Mouse (Mus musculus) heart, adult 11 months (tissue): ENCODE data around the gene Tet1.
"Not testable (repeated sequence)": the region's sequence is repeated elsewhere in the genome, so short reads cannot be mapped to it uniquely, and the experiment has no call there.

Experiments used
- DNase-seq: peaks from one replicate; pipeline ENCODE4 v3.0.0; 2022

Gene Tet1

DNA sequence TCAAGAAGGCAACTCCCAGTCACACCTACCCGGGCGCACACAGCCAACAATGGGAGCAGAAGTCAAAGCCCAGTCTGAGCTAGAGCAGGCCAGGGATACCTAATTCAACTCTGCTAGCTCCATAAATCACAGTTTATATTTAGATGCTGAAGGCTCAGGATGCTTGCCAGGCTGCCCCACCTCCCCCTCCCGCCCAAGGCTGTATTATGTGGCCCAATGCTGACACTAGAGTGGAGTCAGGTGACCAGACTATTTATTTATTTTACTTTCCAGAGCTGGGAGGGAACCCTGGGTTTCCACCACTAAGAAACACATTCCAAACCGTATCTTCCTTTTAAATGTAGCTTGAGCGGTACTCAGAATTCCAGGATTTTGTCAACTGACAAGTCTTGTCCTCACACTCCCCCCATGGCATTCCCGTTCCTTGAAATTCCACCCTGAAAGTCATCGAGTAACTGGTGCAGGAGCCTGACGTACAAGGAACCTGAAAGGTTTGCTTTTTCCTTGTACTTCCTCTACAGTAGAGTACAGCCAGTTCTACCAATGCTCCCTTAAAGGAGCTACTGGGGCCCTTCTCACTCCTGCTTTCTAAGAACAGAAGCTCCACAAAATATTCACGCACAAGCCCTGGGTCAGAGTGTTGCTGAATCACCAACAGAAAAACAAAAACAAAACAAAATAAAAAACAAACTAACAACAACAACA, 64.9 kb downstream of the Tet1 start:
- peak; percentile 96 for DNase-seq

DNA sequence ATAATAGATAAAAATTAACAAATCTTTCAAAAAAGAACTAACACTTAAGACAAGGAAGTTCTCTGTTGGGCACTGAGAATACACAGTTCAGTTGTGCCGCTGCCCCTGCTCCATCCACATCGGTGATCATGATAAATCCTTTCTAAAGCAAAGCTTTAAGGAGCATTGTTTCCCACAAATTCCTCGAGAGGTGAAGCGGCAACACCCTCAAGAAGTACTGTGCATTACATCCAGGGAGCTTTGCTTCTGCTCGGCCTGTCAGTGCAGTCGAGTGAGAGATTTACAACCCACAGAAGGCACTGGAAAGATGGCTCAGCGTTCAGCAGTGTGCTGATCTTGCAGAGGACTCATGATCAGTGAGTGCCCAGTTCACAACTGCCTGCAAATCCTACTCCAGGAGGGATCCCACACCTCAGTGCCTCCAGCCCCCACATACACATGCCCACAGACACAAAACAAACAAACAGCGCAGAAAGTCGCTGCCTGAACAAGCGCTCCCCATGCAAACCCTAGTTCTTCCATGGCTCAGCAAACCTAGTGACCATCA, 66.8 kb downstream of the Tet1 start:
- no peak for DNase-seq

DNA sequence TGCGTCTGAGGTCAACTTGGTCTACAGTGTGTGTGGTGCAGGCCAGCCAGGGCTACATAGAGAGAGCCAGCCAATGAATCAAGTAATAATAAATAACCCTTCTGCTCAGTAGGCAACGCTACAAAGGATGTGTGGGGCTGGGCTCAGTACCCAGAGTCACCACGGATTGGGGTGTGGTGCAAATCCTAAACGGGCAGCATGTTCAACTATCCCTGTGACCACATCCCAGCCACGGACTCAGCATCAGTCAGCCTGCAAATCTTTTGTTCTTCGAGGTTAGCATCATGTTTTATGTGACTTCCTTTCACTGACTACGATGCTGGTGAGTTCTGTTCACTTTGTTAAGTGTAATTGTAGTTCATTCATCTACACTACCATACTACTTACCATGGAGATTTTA, 68.1 kb downstream of the Tet1 start:
- DNase-seq = no peak

DNA sequence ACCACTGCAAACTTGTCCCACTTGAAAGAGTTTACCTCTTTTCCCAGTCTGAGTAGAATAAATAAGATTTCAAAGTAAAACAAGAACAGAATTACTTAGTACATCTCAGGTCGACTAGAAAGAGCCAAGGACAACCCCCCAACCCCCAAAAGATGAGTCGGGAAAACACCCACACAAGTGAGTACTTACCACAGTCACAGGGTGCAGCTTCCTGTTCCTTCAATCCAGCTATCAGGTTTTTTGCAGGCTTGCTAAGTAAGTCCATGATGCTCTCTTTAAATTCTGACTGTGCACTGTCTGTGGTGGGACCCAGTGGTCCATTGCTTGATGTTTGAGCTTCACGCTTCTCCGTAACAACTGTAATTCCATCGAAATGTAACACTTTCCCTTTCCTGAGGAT, 70.8 kb downstream of the Tet1 start:
- DNase-seq = no peak

DNA sequence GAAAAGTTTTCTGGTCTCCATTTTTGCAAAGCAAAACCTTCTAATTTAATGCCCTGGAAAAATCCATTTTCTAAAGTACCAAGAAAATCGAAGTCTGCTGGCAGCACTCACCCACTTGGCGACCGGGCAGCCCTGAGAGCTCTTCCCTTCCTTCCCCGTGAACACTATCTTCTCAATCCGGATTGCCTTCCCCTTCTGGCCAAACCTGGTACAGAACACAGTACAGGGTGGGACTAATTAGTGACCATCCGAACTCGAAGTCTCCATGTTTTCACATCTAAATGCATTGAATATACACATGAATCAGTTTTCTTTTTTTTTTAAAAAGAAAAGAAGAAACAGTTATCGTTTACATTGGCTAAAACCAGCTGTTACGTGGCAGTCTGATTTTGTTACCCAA, 76.0 kb downstream of the Tet1 start:
- DNase-seq = no peak

DNA sequence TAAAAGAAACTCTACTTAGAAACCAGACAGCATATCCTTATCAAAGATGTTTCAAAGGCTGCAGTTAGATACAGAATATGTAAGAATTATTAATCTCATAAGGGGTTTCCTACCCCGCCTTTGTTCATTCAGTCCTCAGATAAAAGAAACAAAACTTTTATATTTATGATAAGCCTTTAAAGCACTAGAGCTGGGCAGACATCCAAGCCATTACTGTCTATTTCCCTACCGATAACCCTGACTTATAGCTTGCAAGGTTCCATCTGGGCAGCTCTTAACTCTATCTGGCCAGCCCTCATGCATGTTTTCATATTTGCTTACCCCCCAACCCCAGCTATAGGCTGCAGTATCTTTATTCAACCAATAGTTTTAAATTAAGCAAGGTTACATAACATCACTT, 77.2 kb downstream of the Tet1 start:
- DNase-seq = no peak

DNA sequence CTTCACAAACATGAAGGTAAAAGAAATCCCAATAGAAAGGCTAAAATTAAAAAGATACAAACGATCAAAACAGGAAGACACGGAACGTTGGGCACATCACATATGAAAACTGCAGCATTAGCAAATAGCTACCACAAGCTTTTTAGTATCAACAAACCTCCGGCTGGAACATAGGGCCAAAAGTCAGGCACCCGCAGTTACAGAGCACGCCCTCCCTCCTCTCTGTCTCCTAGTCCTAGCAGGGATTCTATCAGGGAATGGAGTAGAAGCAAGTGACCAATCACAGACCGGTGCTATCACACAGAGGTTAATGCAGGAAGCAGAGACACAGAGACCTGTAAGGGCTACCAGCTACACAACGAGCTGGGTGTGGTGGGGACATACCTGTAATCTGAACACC, 84.3 kb downstream of the Tet1 start:
- DNase-seq = no peak

DNA sequence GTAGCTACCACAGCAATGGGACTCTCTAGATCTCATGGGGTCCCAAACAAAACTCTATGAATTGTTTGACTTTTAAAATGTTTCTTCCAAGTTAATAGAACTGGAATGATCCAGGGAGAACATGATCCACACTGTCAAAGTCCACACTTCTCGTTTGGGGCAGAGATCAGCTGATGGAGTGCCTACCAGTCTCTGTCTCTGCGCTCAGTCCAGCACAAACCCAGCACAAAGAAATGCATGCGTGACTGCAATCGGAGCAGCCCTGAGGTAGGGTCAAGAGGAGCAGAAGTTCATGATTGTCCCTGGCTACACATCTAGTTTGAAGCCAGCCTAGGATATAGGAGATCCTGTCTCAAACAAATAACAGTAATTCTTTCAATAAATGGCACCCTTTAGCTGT, 85.4 kb downstream of the Tet1 start:
- no peak for DNase-seq

DNA sequence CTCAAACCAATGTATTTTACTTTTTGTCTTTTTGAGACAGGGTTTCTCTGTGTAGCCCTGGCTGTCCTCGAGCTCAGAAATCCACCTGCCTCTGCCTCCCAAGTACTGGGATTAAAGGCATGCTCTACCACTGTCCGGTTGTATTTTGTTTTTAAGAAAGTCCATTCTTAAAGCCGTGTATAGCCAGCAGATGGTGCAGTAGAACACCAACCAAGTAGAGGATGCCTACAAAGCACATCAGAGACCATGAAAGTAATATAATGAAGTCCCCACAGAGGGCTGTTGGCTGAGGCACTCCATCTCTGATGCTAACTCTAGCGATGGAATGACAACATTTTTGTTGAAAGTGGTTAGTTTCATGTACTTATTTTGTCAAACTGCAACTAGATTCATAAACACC, 98.8 kb downstream of the Tet1 start:
- no peak for DNase-seq

DNA sequence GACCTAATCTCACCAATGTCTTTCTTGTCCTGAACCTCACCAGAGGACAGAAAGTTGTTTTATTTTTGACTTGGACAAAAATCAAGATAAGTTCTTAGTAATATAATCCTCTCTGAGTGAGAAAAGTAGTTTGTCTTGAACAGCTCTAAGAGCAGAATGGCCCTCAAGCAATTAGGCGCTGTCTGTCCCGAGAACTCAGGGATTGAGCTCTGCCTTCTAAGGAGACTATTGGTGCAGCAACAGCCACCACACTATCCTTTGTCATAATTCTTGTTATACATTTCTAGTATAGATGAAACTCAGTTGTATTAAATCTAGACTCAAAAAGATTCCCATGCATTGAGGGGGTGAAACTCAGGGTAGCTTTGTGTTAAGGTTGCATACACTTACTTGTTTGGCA, 100.0 kb downstream of the Tet1 start:
- DNase-seq = peak; percentile 54

DNA sequence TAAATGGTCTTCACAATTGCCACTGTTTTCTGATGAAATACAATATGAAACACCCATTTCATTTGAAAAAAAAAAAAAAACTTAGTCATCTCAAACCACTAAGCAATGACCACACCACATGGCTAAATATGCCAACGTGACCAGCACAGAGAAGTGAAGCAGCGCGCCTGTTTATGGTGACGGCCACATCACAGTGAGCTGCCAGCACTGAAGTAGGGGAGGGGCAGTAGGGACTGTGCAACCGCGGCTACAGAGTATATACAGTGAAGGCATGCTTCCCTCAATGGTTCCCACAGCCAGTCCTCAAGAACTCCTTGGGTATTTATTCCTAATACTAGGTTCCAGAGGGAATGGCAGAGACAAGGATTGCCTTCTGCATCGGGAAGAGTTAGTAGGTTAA, 100.5 kb downstream of the Tet1 start:
- DNase-seq = peak; percentile 34

DNA sequence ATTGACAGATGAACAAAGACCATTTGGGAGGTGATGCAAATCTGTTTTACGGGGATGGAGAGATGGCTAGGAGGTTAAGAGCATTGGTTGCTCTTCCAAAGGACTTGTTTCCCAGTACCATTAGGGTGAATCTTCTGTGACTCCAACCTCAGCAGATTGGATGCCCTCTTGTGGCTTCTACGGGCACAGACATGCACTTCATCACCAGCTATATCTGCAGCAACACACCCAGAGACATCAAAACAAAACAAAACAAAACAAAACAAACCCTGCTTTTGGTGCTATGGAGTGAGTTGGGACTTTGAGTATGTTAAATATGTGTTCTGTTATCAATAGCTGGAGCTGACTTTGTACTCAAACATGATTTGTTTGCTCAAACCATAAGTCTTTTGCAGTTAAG, 104.7 kb downstream of the Tet1 start:
- no peak for DNase-seq

DNA sequence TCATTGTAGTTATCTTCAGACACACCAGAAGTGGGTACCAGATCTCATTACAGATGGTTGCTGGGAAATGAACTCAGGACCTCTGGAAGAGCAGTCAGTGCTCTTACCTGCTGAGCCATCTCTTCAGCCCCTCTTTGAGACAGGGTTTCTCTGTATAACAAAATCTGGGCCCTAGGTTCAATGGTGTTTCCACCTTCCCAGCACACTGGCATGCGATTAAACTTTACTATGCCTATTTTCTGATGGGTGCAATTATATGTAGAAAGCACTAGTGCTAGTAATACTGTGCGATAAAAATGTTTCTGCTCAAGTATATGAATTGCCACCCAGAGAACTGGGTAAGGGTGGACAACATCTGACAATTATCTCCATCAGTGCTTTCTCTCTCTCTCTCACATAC, 105.5 kb downstream of the Tet1 start:
- DNase-seq = peak; percentile 66

DNA sequence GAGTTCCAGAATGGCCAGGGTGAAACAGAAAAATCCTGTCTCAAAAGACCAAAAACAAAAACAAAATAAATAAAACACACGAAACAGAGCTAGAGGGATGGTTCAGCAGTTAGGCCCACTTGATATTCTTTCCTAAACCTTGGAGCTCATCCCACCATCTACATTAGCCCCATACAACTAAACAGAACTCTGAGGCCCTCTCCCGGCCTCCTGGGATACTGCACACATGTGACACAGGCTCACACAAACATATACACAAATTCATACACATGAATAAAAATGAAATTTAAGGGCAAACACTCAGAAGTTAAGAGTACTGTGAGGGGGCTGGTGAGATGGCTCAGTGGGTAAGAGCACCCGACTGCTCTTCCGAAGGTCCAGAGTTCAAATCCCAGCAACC, 114.6 kb downstream of the Tet1 start:
- DNase-seq = no peak

DNA sequence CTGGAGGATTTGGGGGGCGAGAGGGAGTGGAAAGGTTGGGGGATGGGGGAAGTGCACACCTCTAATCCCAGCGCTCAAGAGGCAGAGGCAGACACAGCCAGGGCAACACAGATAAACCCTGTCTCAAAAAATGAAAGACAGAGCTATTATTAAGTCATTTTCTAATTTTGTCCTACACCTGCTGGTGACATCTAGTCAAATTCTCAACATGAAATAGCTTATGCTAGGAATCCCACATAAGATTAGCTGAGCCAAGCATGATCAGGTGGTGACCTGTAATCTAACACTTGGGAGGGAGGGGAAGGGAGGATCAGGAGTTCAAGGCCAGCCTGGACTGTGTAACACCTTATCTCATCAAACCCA, 115.7 kb downstream of the Tet1 start:
- DNase-seq = peak; percentile 93

DNA sequence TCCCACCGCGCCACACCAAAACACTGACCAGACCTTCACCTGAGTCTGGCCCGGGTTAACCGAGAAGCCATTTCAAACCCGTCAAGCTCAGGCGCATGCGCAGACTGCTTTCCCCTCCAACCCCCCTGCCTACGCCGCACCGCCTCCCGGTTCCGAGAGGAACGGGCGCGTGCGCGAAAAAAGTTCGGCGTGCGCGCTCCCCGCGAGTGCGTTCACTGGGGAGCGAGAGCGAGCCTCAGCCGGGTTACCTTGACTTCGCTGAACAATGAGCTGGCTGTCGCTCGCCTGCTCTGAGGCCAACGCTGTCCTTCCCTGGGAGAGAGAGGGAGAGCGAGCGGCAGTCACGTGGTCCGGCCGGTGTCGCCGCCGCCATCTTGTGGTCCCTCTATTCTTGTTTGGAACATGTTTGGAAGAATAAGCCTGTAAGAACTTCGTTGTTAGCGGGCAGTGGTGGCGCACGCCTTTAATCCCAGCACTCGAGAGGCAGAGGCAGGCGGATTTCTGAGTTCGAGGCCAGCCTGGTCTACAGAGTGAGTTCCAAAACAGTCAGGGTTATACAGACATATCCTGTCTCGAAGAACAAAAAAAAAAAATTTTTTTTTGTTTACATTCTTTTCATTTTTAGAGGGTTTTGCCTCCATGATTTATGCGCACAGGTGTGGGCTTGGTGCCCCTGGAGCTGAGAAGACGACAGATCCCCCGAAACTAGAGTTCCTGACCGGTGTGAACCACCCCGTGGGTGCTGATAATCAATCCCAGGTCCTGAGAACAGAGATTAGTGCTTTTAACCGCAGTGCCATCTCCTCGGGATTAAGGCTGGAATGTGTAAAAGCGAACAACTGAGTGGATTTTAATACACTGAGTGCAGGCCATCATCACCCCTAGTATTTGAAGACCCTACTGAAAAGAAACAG, 116.4 kb downstream of the Tet1 start, which contains the start of gene Ccar1:
Gene Ccar1, minus strand, starts transcription at position 110 of the 914 bp plus-strand sequence.
- DNase-seq = peak; percentile 100

DNA sequence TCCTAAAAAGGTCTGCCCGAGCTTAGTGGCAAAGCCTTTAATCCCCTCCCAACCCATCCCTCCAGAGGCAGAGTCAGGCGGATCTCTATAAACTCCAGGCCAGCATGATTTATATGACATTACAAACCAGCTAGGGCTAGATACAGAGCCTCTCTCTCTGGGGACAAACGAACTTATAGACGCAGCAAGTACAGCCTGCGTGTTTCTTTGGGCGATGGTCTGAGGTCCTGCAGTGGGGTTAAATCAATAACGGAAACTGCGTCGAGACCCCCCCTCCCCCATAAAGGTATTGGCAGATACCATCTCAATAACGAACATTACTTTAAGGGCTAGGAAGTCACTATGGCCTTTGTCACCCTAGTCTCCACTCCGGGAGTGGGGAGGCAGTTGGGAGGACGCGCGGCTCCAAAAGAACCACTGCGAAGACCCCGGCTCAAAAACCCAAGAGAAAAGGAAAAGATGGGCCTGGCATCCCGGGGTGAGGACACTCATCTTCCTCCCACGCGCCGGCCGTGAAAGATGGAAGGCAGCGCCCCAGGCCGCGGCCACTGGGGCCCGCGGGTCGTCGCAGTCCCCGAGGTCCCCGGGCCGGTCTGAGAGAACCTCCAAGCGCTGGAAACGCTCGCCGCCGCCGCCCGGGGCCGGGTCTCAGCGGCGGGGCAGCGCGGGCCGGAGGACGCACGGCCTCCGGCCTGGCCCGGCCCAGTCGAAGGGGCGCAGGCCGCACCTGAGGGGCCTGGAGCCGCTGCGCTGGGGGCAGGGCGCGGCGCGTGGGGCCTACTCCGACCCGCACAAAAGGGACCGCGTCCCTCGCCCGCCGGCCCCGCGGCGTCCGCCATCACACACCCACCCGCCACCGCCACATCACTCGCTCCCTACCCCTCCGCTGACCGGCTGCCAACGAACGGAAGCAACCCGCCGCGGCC, 117.3 kb downstream of the Tet1 start:
- DNase-seq = peak; percentile 90

DNA sequence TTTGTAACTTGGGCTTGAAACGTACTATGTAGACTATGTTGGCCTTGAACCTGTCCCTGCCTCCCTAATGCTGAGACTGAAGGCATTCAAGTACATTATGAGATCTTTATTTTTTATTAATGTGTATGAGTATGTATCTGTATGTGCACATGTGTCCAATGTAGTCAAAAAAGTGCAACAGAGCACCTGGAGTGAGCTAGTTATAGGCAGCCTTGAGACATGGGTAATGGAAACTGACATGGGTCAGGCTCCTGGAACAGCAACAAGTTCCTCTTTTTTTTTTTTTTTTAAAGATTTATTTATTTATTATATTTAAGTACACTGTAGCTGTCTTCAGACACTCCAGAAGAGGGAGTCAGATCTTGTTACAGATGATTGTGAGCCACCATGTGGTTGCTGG, 127.0 kb downstream of the Tet1 start:
- DNase-seq = not testable (repeated sequence)
